Mouse (Mus musculus) liver, adult (tissue): ENCODE measurements around the gene Fbln5.

Experiments
- GATA4 ChIP-seq: IDR thresholded peaks from 2 replicates; pipeline ENCODE4 v1.6.1; 2014; ENCODE audit warnings: mild to moderate bottlenecking, low read length; ENCODE audit not compliant: insufficient replicate concordance

Gene Fbln5

DNA sequence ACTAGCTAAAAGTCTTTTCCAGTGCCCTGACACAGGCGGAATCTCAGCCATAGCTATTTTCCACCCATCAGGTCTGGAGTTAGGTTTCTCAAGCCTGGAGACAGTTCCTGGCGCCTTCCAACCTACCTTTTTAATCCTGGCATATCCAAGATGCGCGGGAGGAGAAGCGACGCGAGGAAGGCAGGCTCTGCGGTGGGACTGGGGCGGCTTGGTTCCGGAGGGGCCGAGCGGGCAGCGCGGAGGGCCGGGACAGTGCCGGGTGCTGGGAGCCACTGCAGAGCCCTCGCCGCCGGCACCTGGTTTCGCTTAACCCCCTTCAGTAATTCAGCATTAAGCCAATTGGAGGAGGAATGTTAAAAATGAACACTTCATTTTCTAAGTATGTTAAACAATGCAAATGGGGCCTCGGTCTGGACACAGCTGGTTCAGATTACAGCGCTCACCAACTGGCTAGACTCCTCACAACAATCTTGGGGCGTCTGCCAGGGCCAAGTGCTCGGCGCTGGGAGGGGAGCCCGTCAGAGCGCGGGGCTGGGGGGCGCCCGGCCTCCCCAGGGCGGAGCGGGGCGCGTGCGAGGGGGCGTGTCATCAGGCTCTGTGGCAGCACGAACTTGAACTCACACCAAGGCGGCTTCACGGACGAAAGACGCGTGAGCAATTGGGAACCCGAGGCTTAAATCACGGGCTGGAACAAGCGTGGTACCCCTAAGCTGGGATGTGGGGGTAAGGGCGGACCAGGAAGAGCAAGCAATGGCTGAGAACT is at the start of gene Fbln5:
Fbln5 (minus strand) TSS at position 448 of the 763 bp plus-strand sequence.
- TF ChIP-seq GATA4, result no peak

GRCm38 (mm10) chr12:101862286-101862964 is 43.6 kb upstream of the Fbln5 start:
- TF ChIP-seq GATA4, result no peak

- TF ChIP-seq GATA4, result no peak
Observed at GRCm38 (mm10) chr12:101860256-101860655, 41.4 kb upstream of the Fbln5 start.

GRCm38 (mm10) chr12:101858011-101858410 is 39.2 kb upstream of the Fbln5 start:
- no peak for TF ChIP-seq GATA4

- no peak for TF ChIP-seq GATA4
Observed at GRCm38 (mm10) chr12:101854336-101854735, 35.5 kb upstream of the Fbln5 start.

DNA sequence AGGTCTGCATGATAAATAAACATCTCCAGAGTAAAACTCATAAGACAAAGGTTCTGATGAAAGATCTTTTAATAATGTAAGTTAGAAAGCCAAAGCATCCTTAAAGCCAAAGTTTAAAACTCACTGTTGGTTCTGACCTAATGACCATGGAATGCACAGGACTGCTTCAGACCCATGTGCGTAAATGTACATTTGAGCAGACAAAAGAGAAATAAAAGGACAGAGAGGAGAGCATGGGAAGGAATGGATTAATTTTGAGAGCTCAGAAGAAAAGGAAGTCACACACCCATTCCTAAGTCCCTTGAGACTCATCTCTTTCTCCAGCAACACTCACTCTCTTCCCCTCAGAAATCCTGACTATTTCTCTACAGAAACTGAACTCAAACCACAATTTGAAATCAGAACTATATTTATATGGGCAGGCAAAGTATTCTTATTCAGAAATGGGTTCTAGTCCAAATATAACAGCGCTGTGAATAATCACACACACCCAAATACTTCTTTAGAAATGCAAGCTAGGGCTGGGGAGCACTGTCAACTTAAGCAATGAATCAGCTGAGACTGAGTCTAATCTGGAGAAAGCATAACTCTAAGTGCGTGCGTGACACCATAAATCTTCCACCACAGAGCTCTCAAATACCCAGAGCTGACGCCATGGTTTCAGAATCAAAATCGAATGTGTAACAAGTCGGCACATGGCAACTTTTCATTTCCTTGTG is 33.1 kb upstream of the Fbln5 start:
- TF ChIP-seq GATA4, result no peak

- no peak for TF ChIP-seq GATA4
Observed at GRCm38 (mm10) chr12:101851314-101851713, 32.5 kb upstream of the Fbln5 start.

DNA sequence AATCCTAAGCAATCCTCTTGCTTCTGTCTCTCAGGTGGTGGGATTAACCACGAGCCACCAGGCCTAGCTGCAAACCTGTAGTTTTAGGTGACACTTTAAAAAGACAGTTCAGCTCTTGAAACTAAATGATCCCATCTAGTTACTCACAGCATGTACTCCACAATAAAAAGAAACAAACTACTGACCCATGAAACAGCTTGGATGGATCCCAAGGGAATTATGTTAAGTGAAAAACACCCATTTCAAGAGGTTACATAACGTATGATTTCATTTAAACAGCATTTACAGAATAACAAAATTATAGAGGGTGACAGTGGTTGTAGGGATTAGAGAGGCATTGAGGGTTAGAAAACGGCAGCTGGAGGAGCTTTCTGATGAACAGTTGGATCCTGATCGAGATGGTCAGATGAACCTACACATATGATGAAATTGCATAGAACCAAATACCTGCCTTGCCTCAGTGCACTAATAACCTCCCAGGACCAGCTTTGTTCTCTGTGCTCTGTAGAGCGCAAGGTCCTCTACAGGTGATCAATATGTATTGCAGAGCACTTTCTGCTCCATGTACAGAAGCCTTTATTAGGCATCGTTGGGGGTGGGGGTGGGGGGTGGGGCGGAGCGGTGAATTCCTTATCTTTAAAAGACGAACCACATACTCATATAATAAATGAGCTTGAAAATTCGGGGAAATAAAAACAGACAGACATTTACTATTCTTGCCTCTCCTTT is 17.9 kb upstream of the Fbln5 start:
- no peak for TF ChIP-seq GATA4

GRCm38 (mm10) chr12:101834715-101835114 is 15.9 kb upstream of the Fbln5 start:
- TF ChIP-seq GATA4, result no peak

- TF ChIP-seq GATA4, result no peak
Observed at GRCm38 (mm10) chr12:101833776-101834175, 14.9 kb upstream of the Fbln5 start.

DNA sequence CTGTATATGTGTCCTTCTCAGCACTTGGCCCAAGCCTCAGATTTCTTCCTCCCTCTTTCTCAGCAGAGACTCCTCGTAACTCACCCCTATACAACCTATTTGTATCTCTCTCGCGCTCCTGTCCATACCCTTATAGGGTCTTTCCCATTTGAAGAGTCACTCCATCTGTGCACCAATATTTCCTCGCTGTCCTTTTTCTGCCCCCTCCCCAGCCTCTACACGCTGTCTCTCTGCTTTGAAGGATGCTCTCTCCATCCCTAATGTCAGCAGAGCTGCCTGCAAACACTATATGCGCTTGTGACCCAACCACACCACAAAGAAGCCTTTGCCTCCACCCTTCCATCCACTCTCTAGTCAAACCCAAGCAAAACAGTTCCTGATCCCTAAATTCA is 14.3 kb upstream of the Fbln5 start:
- TF ChIP-seq GATA4, result no peak

- no peak for TF ChIP-seq GATA4
Observed at GRCm38 (mm10) chr12:101832179-101833114, 13.6 kb upstream of the Fbln5 start.

GRCm38 (mm10) chr12:101831221-101831620 is 12.4 kb upstream of the Fbln5 start:
- TF ChIP-seq GATA4, result no peak

DNA sequence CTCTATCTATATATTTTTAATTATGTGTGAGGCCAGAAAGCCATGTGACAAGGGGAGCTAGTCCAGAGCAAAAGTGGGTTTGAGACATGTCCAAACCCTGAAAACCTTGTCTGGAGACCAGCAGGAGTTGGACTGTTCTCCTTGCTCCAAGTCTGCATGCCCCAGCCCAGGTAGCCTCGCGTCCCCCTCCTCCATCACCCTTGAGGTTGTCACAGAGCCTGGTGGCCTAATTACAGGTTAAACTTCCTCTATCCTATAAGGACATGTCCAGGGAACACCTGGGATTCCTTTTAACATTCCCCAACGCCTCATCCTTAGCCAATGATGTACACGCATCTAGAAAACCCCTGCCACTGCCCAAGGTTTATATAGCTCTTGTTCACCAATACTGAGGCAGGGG is 4.3 kb upstream of the Fbln5 start:
- TF ChIP-seq GATA4, result no peak
